Mouse (Mus musculus) heart, postnatal 4 days (tissue): ENCODE data around the gene Ttc16. TPM values are rescaled to one million over a fixed set of nuclear protein-coding genes. Genes with fewer than 3 reads are reported as not detected.

ENCODE experiments used
- DNase-seq: peaks from one replicate; pipeline ENCODE4 v3.0.0; 2021
- total RNA-seq, 2 experiments: library from RNA; stranded (reverse); gene quantifications; 2 replicates each; pipeline ENCODE4 v1.2.3; 2021

The Ttc16 gene
- total RNA-seq, 2 experiments from 2014 or later = 0.09 to 0.36 TPM

DNA sequence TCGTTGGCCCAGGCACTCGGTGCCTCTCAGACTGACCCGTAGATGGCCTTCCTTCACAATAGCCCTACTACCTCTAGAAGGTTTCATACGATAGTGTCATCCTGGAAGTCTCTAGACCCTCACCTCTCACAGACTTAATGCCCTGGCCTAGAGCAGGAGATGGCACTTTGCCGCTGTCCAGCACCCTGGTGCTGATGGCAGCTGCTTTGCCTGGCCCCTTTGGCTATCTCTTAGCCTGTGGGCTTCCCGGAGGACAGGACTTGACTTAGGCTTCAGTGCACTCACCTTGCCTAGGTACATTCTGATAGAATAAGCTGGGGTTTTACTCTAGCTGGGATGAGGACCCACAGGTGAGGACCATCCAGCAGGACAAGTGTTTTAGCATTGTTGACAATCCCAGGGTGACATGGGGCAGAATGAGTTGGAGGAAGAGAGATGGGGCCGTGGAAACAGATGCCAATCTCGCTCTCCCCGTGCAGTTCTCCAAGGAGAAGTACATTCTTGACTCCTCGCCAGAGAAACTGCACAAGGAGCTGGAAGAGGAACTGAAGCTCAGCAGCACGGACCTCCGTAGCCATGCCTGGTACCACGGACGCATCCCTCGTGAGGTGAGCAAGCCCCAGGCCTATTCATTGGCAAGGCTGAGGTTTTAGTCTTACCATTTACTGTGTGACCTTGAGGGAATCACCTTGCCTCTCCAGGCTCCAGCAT lies 31.0 kb downstream of the Ttc16 start:
- peak; percentile 43 for DNase-seq

DNA sequence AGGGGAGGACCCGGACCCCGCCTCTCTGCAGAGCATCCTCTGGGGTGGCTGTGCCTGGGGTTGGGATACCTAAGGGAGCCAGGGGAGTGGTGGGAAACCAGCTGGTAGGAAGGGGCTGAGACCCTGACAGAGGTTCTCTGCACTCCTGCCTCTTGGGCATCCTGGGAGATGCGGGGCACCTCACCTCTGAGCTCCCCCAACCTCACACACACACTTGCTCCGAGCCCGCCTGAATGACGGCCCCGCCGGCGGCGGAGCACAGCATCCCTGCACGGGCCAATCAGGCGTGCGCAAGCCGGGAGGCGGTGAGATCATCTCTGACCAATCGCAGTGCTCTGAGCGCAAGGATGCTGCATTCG lies 33.3 kb downstream of the Ttc16 start:
- peak; percentile 43 for DNase-seq

DNA sequence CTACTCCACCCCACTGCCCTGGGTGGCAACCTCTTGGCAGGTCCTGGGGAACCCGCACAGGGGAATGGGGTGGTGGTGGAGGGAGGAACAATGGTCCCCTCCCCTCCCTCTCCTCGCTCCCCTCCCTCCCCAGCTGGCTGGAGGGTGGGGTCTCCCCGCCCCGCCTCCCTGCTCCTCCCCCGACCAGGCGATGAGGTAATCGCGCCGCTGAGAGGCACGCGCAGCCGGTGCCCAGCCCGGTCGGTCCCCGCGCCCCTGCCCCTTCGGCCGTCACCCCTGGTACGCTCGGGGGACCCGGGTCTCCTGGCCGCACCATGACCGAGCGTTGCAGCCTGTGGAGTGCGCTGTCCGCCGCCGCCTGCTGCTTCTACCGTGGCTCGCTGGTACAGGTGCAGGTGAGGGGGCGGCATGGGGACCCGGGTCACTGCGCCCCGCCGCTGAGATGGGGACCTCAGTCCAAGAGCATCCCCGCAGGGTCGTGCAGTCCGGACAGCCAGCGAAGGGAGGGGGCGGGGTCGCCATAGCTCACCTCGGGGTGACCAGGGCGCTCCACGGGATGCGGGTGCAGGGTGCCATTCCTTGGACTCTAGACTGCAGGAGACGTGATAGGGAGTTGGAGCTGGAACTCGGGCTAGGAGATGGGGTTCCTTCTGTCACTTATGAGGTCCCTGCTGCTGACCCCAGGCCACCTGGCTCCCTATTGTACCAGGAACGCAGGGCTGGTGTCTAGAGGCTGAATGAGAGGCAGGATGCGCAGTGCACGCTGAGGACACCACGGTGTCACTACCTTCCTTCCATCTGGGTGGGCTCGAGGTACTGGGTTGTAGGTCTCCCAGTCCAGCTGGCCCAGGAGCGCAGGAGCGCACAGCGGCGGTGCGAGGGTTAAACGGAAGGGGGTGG lies 33.9 kb downstream of the Ttc16 start:
- DNase-seq = peak; percentile 73

DNA sequence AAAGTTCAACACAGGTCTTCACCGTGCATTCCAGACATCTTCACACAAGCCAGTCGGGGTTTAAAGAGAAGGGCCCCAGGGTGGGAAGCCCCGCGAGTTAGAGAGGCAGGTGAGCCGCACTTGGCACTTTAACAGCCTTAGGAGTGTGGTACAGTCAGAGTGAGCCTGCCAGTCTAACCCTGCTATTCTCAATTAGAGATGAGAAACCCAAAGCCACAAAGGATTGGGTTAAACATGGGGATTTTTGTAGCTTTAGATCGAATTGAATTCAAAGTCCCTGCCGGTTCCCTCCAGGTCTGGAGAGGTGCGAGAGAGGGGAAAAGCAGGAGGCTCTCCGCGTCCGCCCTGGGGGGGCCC lies 34.5 kb downstream of the Ttc16 start, which contains the start of gene 6330409D20Rik:
Gene 6330409D20Rik (minus strand): TSS at position 101 of the 357 bp plus-strand sequence.
- DNase-seq = no peak

DNA sequence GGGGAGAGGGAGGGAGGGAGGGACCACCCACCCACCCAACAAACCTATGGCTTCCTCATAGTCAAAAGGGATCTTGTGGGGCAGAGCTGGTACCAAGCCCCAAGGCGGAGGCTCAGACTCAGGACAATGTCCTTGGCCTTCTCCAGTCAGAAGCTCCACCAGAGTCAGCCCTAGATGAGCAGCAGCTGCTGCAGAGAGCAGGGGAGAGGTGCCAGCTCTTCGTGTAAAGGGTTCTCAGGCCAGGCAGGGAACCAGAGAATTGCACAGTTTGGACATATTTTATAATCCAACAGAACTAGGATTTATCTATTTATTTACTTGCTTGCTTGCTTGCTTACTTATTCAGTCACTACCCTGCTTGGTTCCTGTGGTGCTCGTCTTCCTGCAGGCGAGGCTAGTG lies 36.1 kb downstream of the Ttc16 start:
- no peak for DNase-seq

DNA sequence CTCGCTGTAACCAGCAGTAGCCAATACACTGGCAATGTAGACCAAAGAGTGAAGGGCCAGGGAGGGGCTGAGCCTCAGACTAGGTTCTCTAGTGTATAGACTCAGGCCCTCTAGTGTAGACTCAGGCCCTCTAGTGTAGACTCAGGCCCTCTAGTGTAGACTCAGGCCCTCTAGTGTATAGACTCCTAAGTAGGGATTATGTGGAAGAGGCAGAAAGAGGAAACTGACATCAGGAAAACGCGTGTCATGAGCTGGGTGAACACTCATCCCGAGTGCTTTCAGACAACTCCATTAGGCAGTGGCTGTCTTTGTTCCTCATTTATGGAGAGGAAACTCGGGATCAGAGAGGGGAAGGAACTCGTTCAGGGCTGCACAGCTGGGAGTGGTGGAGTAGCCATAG lies 38.4 kb downstream of the Ttc16 start:
- DNase-seq = no peak

DNA sequence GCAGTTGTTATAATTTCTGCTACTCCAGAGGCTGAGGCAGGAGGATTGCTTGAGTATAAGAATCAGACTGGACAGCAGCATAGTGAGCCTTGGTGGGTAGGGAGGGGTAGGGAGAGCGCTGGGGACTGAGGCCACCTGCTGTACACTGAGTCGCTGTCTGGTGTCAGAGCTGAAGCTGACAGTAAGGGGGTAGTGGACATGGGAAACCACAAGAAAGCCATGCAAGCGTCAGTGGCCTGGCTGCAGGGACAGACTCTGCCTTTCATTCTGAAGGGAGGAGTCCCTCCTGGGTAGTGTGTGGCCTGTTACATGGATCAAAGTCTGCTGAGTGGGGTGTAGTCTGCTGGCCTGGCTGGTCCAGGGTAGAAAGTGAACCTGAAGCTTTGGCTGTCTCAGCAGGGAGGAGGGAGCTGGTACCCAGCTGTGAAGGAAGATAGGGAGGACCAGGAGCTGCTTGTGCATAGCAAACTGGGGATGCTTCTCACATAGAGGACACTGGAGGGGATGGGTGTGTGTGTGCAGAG lies 39.1 kb downstream of the Ttc16 start:
- no peak for DNase-seq

DNA sequence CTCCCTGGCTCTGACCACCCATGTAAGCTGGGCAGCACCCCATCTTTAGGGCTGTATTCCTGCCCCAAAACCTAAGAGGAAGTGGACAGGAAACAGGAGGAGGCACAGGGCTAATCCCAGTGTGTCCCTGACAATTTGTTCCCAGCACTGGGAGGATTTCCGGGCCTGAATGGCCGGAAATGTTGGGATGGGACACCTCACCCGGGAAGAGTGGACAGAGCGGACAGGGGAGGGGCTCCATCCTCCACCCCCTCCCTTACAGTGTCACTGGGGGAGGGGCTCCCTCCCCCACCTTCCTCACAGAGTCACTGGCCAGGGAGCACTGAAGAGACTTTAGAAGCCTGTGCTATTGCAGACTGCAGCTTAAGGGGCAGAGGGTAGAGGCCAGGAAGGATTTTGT lies 40.5 kb downstream of the Ttc16 start:
- peak; percentile 73 for DNase-seq

DNA sequence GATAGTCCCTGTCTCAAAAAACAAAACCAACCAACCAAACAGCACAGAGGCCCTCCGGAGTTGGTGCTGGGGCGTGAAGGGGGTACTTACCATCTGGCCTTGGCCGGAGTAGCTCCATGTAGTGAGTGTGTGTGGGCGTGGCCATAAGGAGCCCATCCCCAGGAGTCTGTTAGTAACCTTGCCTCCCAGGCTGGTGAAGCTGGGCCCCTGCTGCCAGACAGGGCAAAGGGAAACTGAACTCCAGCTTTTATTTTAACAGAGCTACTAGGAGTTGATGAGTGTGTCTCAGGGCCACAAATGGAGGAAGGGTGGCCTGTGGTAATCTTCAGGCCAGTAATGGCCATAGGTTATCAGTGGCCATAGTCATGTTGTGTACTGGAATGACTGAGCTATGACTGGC lies 41.0 kb downstream of the Ttc16 start:
- DNase-seq = no peak

DNA sequence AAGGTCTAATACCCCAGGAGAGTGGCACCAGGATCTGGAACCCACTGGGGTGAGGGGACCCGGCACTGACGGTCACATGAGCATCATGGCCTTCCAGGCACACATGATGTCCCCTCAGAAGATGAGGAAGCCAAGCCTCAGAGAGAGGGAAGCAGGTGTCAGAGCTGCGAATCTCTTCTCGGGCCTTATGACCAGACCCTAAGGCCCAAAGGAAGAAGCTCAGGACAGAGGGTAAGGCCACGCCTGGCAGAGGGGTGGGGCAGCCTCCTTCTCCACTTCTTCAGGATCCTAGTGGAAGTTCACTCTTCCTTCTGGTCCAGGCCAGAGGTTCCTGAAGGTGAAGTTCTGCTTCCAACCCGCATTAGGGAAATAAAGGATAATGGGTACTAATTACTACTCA lies 42.7 kb downstream of the Ttc16 start:
- DNase-seq = no peak

DNA sequence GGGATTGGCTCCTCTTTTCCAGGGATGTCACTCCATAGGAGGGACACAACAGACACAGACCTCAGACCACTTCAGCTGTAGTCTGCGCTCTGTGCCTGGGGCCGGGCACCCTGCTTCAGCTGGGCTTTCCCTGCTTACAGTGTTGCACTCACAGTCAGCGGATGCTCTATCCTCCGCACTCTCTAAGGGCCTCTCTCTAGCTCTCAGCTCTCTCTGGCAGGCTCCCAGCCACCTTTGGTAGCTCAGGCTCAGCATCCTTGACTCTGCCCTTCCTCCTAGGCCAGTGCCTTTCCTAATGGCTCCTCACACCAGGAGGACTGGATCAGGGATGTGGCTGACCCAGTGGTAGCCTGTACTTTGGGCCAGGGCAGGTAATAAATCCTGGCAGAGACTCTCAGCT lies 43.5 kb downstream of the Ttc16 start:
- peak; percentile 53 for DNase-seq

DNA sequence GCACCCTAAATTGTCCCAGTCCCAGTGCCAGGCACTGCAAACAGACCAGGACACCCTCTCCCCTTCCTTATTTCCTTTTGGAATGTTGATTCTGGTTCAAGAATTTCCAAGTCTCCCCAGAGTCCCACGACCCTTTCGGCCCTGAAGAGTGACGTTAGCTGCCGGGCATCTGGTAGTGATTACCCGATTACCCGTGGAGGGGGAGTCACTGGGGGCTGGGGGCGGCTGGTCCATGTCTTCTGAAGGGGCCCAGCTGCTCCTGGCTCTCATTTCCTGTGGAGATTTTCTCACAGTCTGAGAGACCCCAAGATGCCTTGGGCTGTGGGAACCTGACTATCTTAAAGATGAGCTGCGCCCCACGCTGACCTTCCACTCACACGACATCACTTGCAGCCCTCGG lies 44.6 kb downstream of the Ttc16 start:
- DNase-seq = peak; percentile 73

DNA sequence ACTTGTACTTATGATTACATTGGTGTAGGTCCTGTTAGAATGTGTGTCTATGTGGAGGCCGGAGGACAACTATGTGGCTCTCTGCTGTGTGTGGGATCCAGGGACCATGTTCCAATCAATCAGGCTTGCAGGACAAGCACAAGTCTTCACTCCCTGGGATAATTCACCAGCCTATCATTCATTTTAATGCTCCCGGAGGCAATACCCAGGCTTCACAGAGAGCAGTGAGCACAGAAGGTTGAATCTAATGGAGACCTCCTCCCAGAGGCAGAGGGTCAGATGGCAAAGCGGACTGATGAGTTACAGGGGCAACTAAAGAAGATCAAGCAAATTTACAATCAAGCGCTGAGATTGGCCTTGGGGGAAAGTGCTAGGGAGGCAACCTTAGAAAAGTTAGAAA lies 45.9 kb downstream of the Ttc16 start:
- no peak for DNase-seq

DNA sequence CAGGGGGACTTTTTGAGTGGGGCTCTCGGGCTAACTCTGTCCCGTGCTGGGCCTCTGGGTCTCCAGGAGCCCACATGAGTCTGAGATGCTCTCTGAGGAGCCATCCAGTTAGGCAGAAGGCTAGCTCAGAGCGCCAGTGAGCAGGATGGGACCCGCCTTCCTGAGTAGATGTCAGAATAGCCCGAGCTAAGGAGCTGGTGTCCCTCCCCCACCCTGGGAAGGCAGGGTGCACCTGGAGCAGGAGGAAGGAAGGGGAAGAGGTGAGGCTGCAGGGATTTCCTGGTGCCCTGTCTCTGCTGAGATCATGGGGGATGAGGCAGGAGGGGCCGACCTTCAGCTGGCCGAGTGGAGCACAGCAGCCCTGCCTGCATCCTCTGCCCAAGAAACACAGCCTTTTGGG lies 47.0 kb downstream of the Ttc16 start:
- peak; percentile 68 for DNase-seq

DNA sequence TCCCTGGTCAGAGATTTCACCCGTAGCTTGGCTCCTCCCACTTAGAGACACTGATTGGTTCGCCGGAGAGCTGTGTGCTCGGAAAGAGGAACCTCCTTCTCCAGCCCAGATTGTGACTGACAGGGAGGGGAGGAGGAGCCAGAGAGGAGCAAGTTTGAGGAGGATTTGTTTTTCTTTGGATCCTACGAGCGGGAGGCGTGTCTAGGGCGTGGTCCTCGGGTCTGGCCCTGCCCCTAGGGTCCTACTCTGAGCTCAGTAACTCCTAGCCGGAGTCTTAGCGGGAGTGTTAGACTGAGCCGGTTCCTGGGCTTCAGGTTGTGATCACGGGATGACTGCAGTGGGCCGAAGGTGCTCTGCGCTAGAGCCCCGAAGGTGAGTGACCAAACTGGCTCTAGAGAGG lies 48.0 kb downstream of the Ttc16 start:
- DNase-seq = peak; percentile 95

DNA sequence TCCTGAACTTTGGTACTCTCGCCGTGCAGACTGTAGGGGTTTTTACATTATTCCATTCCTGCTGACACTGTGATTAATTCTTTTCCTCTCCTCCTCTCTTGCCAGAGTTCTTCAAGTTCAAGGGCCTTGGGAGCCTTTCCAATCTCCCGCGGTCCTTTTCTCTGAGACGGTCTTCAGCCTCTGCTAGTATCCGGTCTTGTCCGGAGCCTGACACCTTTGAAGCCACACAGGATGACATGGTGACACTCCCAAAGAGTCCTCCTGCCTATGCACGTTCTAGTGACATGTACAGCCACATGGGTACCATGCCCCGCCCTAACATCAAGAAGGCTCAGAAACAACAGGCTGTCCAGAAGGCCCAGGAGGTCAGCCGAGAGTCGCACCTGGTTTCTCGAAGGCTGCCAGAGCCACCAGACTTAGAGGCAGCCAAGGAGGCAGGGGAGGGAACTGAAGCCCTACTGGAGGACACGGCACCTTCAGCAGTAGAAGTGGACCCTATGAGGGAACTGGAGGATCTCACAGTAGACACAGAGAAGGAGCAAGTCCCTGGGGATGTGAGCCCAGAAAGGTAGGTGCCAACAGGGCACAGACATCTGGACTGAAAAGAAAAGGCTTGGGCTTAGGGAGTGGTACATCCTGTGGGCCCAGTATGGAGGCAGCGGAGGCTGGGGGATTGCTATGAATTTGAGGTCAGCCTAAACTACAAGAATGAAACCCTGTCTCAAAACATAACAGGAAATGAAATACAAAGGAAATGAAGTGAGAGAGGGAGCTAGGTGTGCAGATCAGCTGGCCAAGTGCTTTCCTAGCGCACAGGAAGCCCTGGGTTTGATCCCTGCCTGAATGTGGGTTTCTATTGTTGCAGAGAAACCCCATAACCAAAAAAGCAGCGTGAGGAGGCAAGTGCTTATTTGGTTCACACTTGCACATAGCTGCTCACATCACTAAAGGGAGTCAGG lies 50.3 kb downstream of the Ttc16 start:
- no peak for DNase-seq

DNA sequence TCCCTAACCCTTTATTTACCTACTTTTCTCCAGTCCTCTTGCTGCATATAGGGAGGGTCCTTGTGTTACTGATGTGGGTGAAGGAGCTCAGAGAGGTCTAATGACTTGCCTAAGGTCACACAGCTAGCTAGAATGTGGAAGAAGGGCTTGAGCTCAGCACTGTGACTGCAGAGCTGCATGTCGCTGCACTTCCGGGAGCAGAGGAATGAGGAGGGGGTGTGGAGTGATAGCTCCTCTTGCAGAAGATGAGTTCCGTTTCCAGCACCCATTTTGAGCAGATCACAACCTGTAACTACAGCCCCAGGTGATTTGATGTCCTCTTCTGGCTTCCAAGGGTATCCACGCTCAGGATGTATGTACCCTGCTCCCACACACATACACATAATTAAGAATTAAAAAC lies 51.3 kb downstream of the Ttc16 start:
- no peak for DNase-seq

DNA sequence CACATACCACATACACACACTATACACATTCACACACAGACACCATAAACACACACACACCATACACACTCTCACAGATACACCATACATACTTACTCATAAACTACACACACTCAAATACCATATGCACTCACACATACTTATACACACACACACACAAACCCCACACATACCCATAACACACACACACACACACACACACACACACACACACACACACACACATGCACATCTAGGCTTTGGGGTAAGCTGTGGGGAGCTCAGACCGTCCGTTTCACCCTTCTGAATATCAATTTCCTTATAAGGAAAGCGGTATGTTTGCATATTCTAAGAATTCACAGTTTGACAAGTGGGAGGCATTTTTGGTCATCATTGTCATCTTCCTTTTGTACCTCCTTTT lies 52.9 kb downstream of the Ttc16 start:
- DNase-seq = no peak

DNA sequence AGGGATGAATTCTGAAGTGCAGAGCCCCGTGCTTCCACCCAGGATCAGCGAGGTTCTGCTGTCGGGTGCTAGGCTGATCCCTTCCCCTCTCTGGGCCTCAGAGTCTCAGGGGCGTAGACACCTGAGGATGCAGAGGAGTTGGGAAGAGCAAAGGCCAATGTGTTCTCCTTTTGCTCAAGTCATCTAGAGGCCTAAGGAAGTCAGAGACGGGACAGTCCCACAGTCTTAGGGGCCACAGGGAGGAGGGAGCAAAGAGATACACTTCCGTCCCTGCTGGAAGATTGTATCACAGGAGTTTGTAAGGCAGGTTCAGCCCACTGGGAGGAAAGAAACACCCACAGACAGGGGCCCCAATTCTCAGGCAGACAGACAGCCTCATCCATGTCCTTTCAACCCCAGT lies 53.4 kb downstream of the Ttc16 start:
- no peak for DNase-seq

DNA sequence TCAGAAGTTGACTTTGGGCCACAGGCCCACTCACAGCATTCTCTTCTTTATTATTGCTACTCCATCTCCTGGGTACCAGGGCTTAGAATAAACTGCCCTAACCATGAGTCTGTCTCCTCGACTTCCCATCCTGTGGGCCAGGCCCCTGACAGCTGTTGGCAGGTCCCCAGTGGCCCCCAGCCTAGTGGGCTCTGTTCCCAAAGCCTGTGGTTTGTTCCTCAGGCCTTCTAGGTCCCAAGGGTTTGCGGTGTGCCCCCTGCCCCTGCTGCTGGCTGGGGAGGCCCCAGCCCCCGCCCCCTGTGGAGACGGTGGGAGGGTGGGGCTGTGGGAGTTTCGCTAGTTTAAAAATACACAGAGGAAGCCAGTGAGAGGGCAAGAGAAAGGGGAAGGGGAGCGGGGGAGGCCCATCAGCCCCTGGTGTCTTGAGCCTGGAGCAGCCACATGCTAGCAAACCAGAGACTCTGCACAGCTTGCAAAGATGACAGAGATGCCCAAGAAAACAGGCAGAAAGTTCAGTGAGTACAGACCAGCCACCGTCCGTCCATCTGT lies 54.7 kb downstream of the Ttc16 start, which contains the start of gene Sh2d3c:
Gene Sh2d3c (plus strand): TSS at position 375 of the 549 bp plus-strand sequence.
- DNase-seq = peak; percentile 54

DNA sequence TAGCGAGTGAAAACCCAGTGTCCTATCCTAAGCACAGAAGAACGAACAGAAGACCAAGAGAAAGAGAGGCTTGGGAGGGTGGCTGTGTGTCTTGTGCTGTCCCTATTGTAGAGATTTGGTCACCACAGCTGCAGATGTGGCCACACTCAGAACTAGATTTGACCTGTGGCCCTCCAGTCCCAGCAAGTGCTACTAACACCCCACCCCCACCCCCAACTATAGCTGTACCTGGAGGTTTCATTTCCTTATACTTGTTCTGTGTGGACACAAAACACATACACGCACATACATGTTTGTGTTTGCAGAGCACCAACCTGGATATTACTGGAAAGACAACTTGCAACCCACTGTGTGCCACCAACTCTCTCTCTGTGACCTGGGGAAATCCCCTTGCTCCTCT lies 55.4 kb downstream of the Ttc16 start:
- no peak for DNase-seq

DNA sequence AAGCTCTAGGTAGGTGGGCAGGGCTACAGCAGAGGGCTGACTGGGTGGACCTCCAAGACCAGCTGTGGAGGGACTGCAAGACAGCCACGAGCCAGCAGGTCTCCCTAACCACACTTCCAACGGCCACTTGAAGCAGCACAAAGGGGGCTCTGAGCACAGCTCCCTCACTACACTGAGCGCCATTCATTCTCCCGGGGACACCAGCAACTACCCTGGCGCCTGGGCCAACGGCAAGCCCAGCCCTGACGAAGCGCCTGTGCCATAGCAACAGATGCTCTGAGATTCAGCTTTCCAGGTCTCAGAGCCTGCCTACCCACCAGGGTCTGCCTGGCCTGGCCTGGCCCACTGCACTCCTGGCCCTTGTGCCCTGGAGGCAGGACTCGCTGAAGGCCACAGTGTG lies 56.7 kb downstream of the Ttc16 start:
- no peak for DNase-seq
